Mouse (Mus musculus): ENCODE data around the gene Tbcel. TPM values are rescaled to one million over a fixed set of nuclear protein-coding genes. Genes with fewer than 3 reads are reported as not detected.

Tbcel gene
- polyA plus RNA-seq, 1 experiment from 2014 or later, result 4.0 TPM

DNA sequence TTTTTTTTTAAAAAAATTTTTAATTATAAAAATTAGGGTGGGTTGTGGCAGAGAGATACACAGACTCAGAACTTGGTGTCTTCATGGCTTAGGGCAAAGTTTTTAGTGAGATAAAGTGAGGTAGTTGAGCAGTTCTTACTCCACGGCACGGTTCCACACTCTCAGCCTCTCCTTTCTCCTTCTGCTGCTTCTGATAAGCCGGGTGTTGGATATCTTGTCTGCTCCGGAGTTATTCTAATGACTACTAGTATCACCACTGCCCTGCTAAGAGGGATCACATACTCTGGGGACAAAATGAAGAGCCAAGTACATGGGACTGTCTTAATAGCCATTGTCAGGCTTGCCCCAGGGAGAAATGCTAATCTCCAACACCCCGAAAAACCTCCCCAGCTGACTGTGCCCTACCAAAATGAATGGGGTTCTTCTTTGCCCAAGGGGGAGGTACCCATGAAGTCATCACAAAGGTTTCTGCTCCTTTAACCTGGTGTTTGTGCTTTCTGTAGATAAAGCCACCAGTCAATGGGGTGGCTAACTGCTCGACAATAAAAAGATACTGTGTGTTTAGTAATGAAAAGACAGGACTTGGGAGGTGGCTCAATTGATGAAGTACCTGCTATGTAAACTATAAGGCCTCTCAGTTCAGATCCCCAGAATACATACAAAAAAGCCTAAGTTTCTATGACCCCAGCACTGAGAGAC is 135.8 kb downstream of the Tbcel start:
- no peaks in the 10 kb centered on the region for H3K9me3 ChIP-seq (ENCODE audit: control insufficient read depth, low read length)
- H3K27me3 ChIP-seq (ENCODE audit: control insufficient read depth, insufficient read depth, low read length), result no peaks in the 10 kb centered on the region
- H3K4me1 ChIP-seq (ENCODE audit: control insufficient read depth, insufficient read depth, low read length), result no peaks in the 10 kb centered on the region
- WGBS, result 85% methylated on average over 6 of the region's 6 CpGs
- no peak overlapping the region for H3K27ac ChIP-seq (ENCODE audit: low read depth, low read length)
- H3K36me3 ChIP-seq (ENCODE audit: control insufficient read depth, insufficient read depth, low read length), result no peaks in the 10 kb centered on the region
- H3K4me3 ChIP-seq (ENCODE audit: low read depth, low read length), result no peak overlapping the region
- H3K4me2 ChIP-seq, result no peak overlapping the region
- no peak for DNase-seq (ENCODE audit: low spot score, missing footprints)
- H3K9ac ChIP-seq (ENCODE audit: low read length), result no peak overlapping the region
- ATAC-seq (ENCODE audit: low FRiP score), result no peak

Small RNA genes lying within 50 kb of the gene (microRNA-seq; reads per million reads assigned to microRNA genes)
- not detected for gene Gm44311

Other genes with a start within 250 kb of the Tbcel start
- 60.0 and 67.2 TPM in 2 replicates for gene Sc5d, start 243.6 kb downstream of the Tbcel start, polyA plus RNA-seq (2014; fragmentation: Nextera tagmentation; extraction: Ambion mirVana)
- gene Tecta, start 107.9 kb downstream of the Tbcel start, polyA plus RNA-seq (2014; fragmentation: Nextera tagmentation; extraction: Ambion mirVana), result 0.29 and 0.45 TPM in 2 replicates

Measured in midbrain, embryonic 11.5 days (tissue).